Mouse (Mus musculus) testis, postnatal 14 days (tissue): ENCODE measurements around the gene Pkm.
A peak's percentile ranks its signal among the peaks of the same experiment; 100 is the strongest.

Experiments used
- DNase-seq: peaks from one replicate; pipeline ENCODE4 v3.0.0; 2021; ENCODE audit warnings: low spot score

Gene Pkm

GRCm38 (mm10) chr9:59666813-59667212, 10.6 kb downstream of the Pkm start:
- no peak for DNase-seq

GRCm38 (mm10) chr9:59667250-59667649, 11.1 kb downstream of the Pkm start:
- DNase-seq, result peak; percentile 74

GRCm38 (mm10) chr9:59667904-59668303, 11.7 kb downstream of the Pkm start:
- DNase-seq, result no peak

- DNase-seq, result no peak
Observed at GRCm38 (mm10) chr9:59668473-59668872, 12.3 kb downstream of the Pkm start.

GRCm38 (mm10) chr9:59669172-59669571, 13.0 kb downstream of the Pkm start:
- DNase-seq, result no peak

GRCm38 (mm10) chr9:59672195-59672894, 16.2 kb downstream of the Pkm start:
- no peak for DNase-seq

GRCm38 (mm10) chr9:59673427-59673826, 17.3 kb downstream of the Pkm start:
- no peak for DNase-seq

- no peak for DNase-seq
Observed at GRCm38 (mm10) chr9:59675598-59675997, 19.4 kb downstream of the Pkm start.

GRCm38 (mm10) chr9:59678313-59678712, 22.1 kb downstream of the Pkm start:
- no peak for DNase-seq

GRCm38 (mm10) chr9:59679678-59680533, 23.7 kb downstream of the Pkm start, which contains the start of gene Gramd2:
Gene Gramd2 (plus strand): TSS chr9:59680144.
- peak; percentile 89 for DNase-seq

GRCm38 (mm10) chr9:59680534-59680875, 24.3 kb downstream of the Pkm start:
- DNase-seq, result no peak

GRCm38 (mm10) chr9:59684020-59684419, 27.9 kb downstream of the Pkm start:
- no peak for DNase-seq

GRCm38 (mm10) chr9:59687416-59688046, 31.4 kb downstream of the Pkm start:
- DNase-seq, result no peak

- DNase-seq, result peak; percentile 61
Observed at GRCm38 (mm10) chr9:59691635-59692094, 35.5 kb downstream of the Pkm start.

- DNase-seq, result peak; percentile 40
Observed at GRCm38 (mm10) chr9:59692145-59692544, 36.0 kb downstream of the Pkm start.

- no peak for DNase-seq
Observed at GRCm38 (mm10) chr9:59694571-59695450, 38.6 kb downstream of the Pkm start.

GRCm38 (mm10) chr9:59695451-59695813, 39.3 kb downstream of the Pkm start:
- no peak for DNase-seq

- DNase-seq, result no peak
Observed at GRCm38 (mm10) chr9:59696381-59696780, 40.2 kb downstream of the Pkm start.

- DNase-seq, result no peak
Observed at GRCm38 (mm10) chr9:59701094-59701493, 44.9 kb downstream of the Pkm start.

- no peak for DNase-seq
Observed at GRCm38 (mm10) chr9:59703099-59703498, 46.9 kb downstream of the Pkm start.

- DNase-seq, result no peak
Observed at GRCm38 (mm10) chr9:59706850-59707825, 51.0 kb downstream of the Pkm start.
